11 mouse cellular contexts compared by ENCODE assay signal in genomic region chr7:98077453-98077852, GRCm38 (mm10).
"Had no signal": no experiment of that assay in that cellular context is flagged by ENCODE, and none has a peak within 500 bp of the region (broad histone marks: within the 10 kb centered on the region; RNA-seq: fewer than 3 reads in every experiment).

No protein-coding gene starts in this region.

- H3K9ac ChIP-seq: kidney, embryonic 15.5 days; midbrain, embryonic 12.5 days had no signal

- H3K27ac ChIP-seq: kidney, embryonic 15.5 days; limb, embryonic 10.5 days; midbrain, embryonic 12.5 days had no signal

- H3K9me3 ChIP-seq: kidney, embryonic 15.5 days; limb, embryonic 10.5 days; midbrain, embryonic 12.5 days had no signal

- H3K27me3 ChIP-seq: kidney, embryonic 15.5 days; midbrain, embryonic 12.5 days had no signal

- H3K4me2 ChIP-seq: kidney, embryonic 15.5 days; midbrain, embryonic 12.5 days had no signal

- DNase-seq: kidney, adult 2 months; kidney, postnatal 14 days; lung, adult 2 months; lung, postnatal 36 days; right cerebral cortex, postnatal 14 days; thymus, postnatal 36 days had no signal

- H3K4me3 ChIP-seq: kidney, embryonic 15.5 days; limb, embryonic 10.5 days; midbrain, embryonic 12.5 days had no signal

- ATAC-seq: intestine, embryonic 16.5 days; lung, postnatal 0 days had no signal
